Mouse (Mus musculus): ENCODE results near the gene Bsn. TPM values are rescaled to one million over a fixed set of nuclear protein-coding genes. Genes with fewer than 3 reads are reported as not detected.

The Bsn gene
- total RNA-seq, 2 experiments from 2014 or later: 216 to 234 TPM

GRCm38 (mm10) chr9:108085261-108085660 lies 104.9 kb downstream of the Bsn start:
- DNase-seq: no peak

GRCm38 (mm10) chr9:108083561-108083960 lies 106.6 kb downstream of the Bsn start:
- DNase-seq: no peak

GRCm38 (mm10) chr9:108082988-108083431 lies 107.2 kb downstream of the Bsn start, which contains the start of gene Rnf123:
Gene Rnf123, minus strand, starts transcription at chr9:108083346.
- no peak for DNase-seq

GRCm38 (mm10) chr9:108082549-108082948 lies 107.6 kb downstream of the Bsn start:
- DNase-seq: no peak

- DNase-seq: no peak
Measured at GRCm38 (mm10) chr9:108080168-108080567, 110.0 kb downstream of the Bsn start, which contains the start of gene Mst1. Gene Mst1, plus strand, starts transcription at chr9:108080436.

GRCm38 (mm10) chr9:108073141-108073930 lies 116.8 kb downstream of the Bsn start:
- DNase-seq: no peak

- no peak for DNase-seq
Measured at GRCm38 (mm10) chr9:108072481-108072924, 117.7 kb downstream of the Bsn start.

GRCm38 (mm10) chr9:108071801-108072200 lies 118.4 kb downstream of the Bsn start:
- no peak for DNase-seq

- no peak for DNase-seq
Measured at GRCm38 (mm10) chr9:108069529-108069928, 120.7 kb downstream of the Bsn start.

- no peak for DNase-seq
Measured at GRCm38 (mm10) chr9:108069007-108069406, 121.2 kb downstream of the Bsn start.

- peak; percentile 76 to 79 for DNase-seq
Measured at GRCm38 (mm10) chr9:108067900-108068299, 122.3 kb downstream of the Bsn start.

- no peak for DNase-seq
Measured at GRCm38 (mm10) chr9:108067199-108067598, 123.0 kb downstream of the Bsn start.

GRCm38 (mm10) chr9:108065491-108066011 lies 124.6 kb downstream of the Bsn start:
- peak; percentile 61 to 63 for DNase-seq

GRCm38 (mm10) chr9:108063361-108063760 lies 126.8 kb downstream of the Bsn start:
- DNase-seq: no peak

- DNase-seq: no peak
Measured at GRCm38 (mm10) chr9:108062142-108062541, 128.0 kb downstream of the Bsn start.

GRCm38 (mm10) chr9:108058291-108058690 lies 131.9 kb downstream of the Bsn start:
- no peak for DNase-seq

- no peak for DNase-seq
Measured at GRCm38 (mm10) chr9:108057262-108057562, 133.0 kb downstream of the Bsn start.

GRCm38 (mm10) chr9:108056361-108057261 lies 133.6 kb downstream of the Bsn start:
- DNase-seq: no peak

GRCm38 (mm10) chr9:108055661-108056237 lies 134.4 kb downstream of the Bsn start:
- no peak for DNase-seq

- no peak for DNase-seq
Measured at GRCm38 (mm10) chr9:108055061-108055460, 135.1 kb downstream of the Bsn start.

GRCm38 (mm10) chr9:108054331-108055040 lies 135.7 kb downstream of the Bsn start:
- peak in 1 of 2 experiments; percentile 3 for DNase-seq

All from layer of hippocampus, postnatal 36 days (tissue).